Mouse (Mus musculus) MN1 (cell line): ENCODE measurements around the gene Exo1.

ENCODE experiments used
- DNase-seq: peaks from one replicate; pipeline ENCODE4 v3.0.0-alpha.2; 2016; ENCODE audit warnings: low spot score

Gene Exo1

GRCm38 (mm10) chr1:175950851-175951250 lies 70.5 kb downstream of the Exo1 start:
- DNase-seq: no peak

- no peak for DNase-seq
These were observed 81.4 kb downstream of the Exo1 start for GRCm38 (mm10) chr1:175961786-175962185.
